Mouse (Mus musculus): ENCODE results near the gene Dpy19l1.

GRCm38 (mm10) chr9:24501618-24502017, 1.3 kb downstream of the Dpy19l1 start:
- TF ChIP-seq CTCF (conservative IDR thresholded peaks at IDR 0.05; ENCODE audit: low read length) = no peak
- TF ChIP-seq NANOG (IDR thresholded peaks at IDR 0.05; ENCODE audit: borderline replicate concordance, low read length) = no peak
- no peak for TF ChIP-seq POU5F1 (IDR thresholded peaks at IDR 0.05; ENCODE audit: borderline replicate concordance, low read length)
